Mouse (Mus musculus) heart, postnatal 0 days (tissue): ENCODE data around the gene Sfmbt1. TPM values are rescaled to one million over a fixed set of nuclear protein-coding genes. Genes with fewer than 3 reads are reported as not detected.

Source experiments
- ATAC-seq: fragments of 200-750 bp; cut with Nextera tagmentation; 2 replicates; pipeline ENCODE4 v1.8.0; 2017; ENCODE audit warnings: low read depth, moderate number of reproducible peaks, moderate library complexity; ENCODE audit not compliant: insufficient read depth
- DNase-seq: peaks from one replicate; pipeline ENCODE4 v3.0.0-alpha.2; 2016; ENCODE audit warnings: low spot score
- H3K27ac ChIP-seq: fragments of 300-500 bp; sonication (generic); 2 replicates; pipeline ENCODE4 v1.5.1; 2014; ENCODE audit warnings: low read depth, mild to moderate bottlenecking
- H3K27me3 ChIP-seq: fragments of 300-500 bp; sonication (generic); 2 replicates; pipeline ENCODE4 v1.6.1; 2014; ENCODE audit warnings: low read length, mixed read lengths; ENCODE audit not compliant: control insufficient read depth, insufficient read depth
- H3K36me3 ChIP-seq: fragments of 300-500 bp; sonication (generic); replicated peaks from 2 replicates; pipeline ENCODE4 v1.6.1; 2014; ENCODE audit warnings: low read length, mixed read lengths; ENCODE audit not compliant: control insufficient read depth, insufficient read depth
- H3K4me1 ChIP-seq: fragments of 300-500 bp; sonication (generic); 2 replicates; pipeline ENCODE4 v1.6.1; 2014; ENCODE audit warnings: antibody characterized with exemption; ENCODE audit not compliant: control insufficient read depth, insufficient read depth
- H3K4me2 ChIP-seq: fragments of 300-500 bp; sonication (generic); 2 replicates; pipeline ENCODE4 v1.6.1; 2014; ENCODE audit warnings: low read depth, mild to moderate bottlenecking, low read length, moderate library complexity
- H3K4me3 ChIP-seq: fragments of 300-500 bp; sonication (generic); 2 replicates; pipeline ENCODE4 v1.5.1; 2014; ENCODE audit warnings: low read depth, low read length
- H3K9ac ChIP-seq: fragments of 300-500 bp; sonication (generic); replicated peaks from 2 replicates; pipeline ENCODE4 v1.6.1; 2014; ENCODE audit warnings: low read depth, low read length, mixed read lengths
- H3K9me3 ChIP-seq: fragments of 300-500 bp; sonication (generic); replicated peaks from 2 replicates; pipeline ENCODE4 v1.6.1; 2016; ENCODE audit warnings: low read length; ENCODE audit not compliant: control insufficient read depth
- CTCF ChIP-seq: IDR thresholded peaks from 2 replicates; pipeline ENCODE4 v1.5.1; 2016; ENCODE audit warnings: antibody characterized with exemption, control low read depth, low read depth
- EP300 ChIP-seq: IDR thresholded peaks from 2 replicates; pipeline ENCODE4 v1.6.1; 2016; ENCODE audit warnings: antibody characterized with exemption, low read depth
- WGBS: fragments of 180-500 bp; shearing (Covaris S2); extraction: QIAGEN DNeasy Blood & Tissue Kit; methylation state at CpG from one replicate; pipeline ENCODE4 v1.1.7; 2014; 5-methylcytosine and 5-hydroxymethylcytosine counted together
- polyA plus RNA-seq: library from polyadenylated mRNA; unstranded; fragments of >200 nt; fragmentation: Nextera tagmentation; extraction: Ambion mirVana; gene quantifications from 2 replicates; pipeline ENCODE4 v1.2.1, GENCODE M21; 2015
- total RNA-seq: library from RNA; depleted of rRNA; stranded (reverse); fragments of >200 nt; gene quantifications from 2 replicates; pipeline ENCODE4 v1.2.3, GENCODE M21; 2014; ENCODE audit warnings: low replicate concordance

Sfmbt1 gene
- total and polyA plus RNA-seq, 2 experiments from 2014 or later = 1.8 to 7.6 TPM

- ATAC-seq (no peak), DNase-seq (no peak)
- H3K4me1 ChIP-seq = no peaks in the 10 kb centered on the region
- no peaks in the 10 kb centered on the region for H3K9me3 ChIP-seq
- no peak for TF ChIP-seq EP300
- TF ChIP-seq CTCF = no peak
- H3K27ac ChIP-seq = no peak overlapping the region
- H3K4me2 ChIP-seq = no peak overlapping the region
- no peak overlapping the region for H3K4me3 ChIP-seq
- H3K36me3 ChIP-seq = no peaks in the 10 kb centered on the region
- no peaks in the 10 kb centered on the region for H3K27me3 ChIP-seq
- 79% methylated on average over 1 of the region's 1 CpGs for WGBS
- H3K9ac ChIP-seq = no peak overlapping the region
Observed at GRCm38 (mm10) chr14:30761211-30761610, 46.6 kb downstream of the Sfmbt1 start.

DNA sequence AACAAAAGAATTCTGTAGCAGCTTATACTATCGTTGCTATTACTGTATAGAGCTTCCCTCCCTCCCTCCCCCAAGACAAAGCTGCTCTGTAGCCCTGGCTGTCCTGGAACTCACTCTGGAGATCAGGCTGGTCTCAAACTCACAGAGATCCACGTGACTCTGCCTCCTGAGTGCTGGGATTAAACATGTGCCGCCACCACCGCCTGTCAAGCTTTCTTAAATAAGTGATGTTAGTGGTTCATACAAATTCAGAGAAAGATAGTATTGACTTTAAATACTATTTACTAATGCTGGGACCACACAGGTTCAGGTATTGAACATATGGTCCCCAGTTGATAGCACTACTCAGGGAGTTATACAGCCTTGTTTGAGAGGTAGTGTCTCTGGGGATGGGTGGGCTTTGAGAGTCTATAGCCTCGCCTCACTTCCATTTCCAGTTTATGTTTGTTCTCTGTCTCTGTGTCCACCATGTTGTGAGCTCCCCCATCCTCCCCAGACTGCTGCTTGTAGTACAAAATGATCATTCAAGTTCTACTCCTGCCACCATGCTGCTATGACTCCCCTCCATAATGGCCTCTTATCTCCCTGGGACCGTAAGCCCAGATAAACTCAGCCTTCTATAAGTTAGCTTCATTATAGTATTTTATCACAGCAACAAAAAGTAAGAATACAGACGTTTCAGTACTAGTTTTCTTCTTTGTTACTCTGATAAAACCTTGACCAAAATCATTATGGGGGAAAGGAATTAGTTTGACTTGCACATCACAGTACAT is 47.7 kb downstream of the Sfmbt1 start:
- Histone ChIP-seq H3K27me3 (no peaks in the 10 kb centered on the region), H3K36me3 (no peaks in the 10 kb centered on the region), H3K4me3 (no peak overlapping the region), H3K27ac (no peak overlapping the region), H3K9ac (no peak overlapping the region), H3K9me3 (no peaks in the 10 kb centered on the region), H3K4me1 (no peaks in the 10 kb centered on the region), H3K4me2 (no peak overlapping the region)
- ATAC-seq = no peak
- no peak for DNase-seq
- 83% methylated on average over 7 of the region's 7 CpGs for WGBS
- TF ChIP-seq EP300 (no peak), CTCF (no peak)

GRCm38 (mm10) chr14:30762904-30763568 is 48.4 kb downstream of the Sfmbt1 start:
- Histone ChIP-seq H3K36me3 (no peaks in the 10 kb centered on the region), H3K9me3 (no peaks in the 10 kb centered on the region), H3K27ac (no peak overlapping the region), H3K4me3 (no peak overlapping the region), H3K9ac (no peak overlapping the region), H3K27me3 (no peaks in the 10 kb centered on the region), H3K4me2 (no peak overlapping the region), H3K4me1 (no peaks in the 10 kb centered on the region)
- ATAC-seq (no peak), DNase-seq (no peak)
- 78% methylated on average over 5 of the region's 5 CpGs for WGBS
- TF ChIP-seq CTCF (no peak), EP300 (no peak)

DNA sequence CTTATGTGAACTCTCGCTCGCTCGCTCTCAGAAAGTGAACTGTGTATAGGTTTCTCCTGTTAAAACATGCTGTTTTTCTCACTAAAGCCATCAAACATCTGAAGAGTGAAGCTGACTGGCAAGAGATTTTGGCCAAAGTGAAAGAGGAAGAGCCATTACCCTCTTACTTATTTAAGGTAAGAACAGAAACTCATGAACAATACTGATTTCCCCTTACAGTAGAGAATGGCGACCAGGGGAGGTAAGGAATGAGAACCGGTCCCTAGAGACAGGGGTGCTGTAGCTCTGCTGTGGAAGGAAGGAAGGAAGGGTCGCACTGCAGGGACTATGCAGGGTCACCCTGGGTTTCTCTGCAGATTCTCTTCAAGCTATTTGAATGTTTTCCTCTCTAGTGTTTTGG is 70.0 kb downstream of the Sfmbt1 start:
- Histone ChIP-seq H3K27ac (no peak overlapping the region), H3K4me2 (no peak overlapping the region), H3K9ac (no peak overlapping the region), H3K4me3 (no peak overlapping the region), H3K27me3 (no peaks in the 10 kb centered on the region), H3K4me1 (no peaks in the 10 kb centered on the region), H3K9me3 (no peaks in the 10 kb centered on the region), H3K36me3 (peaks cover 27% of the 10 kb centered on the region)
- WGBS = 83% methylated on average over 6 of the region's 6 CpGs
- TF ChIP-seq CTCF = no peak
- no peak for DNase-seq
- no peak for ATAC-seq

DNA sequence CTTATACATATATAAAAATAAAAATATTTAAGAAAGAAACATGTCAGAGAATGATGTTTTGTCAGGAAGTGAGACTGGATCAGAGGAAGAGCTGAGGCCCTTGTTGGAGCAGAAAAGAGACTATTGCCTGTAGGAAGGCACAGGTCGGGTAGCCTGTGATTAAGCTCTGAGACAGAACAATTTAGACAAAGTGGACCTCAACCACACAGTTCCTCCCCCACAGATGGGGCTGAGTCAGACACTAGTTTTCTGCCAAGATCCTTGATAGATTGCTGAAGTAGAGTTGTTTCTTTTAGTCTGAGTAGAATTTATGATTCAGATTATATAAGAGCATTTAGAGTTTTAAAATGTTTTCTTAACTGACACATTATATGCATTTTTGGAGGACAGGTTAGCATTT is 74.8 kb downstream of the Sfmbt1 start:
- H3K9ac ChIP-seq = no peak overlapping the region
- no peak for ATAC-seq
- no peak for TF ChIP-seq CTCF
- H3K36me3 ChIP-seq = peaks cover 27% of the 10 kb centered on the region
- H3K4me1 ChIP-seq = no peaks in the 10 kb centered on the region
- no peaks in the 10 kb centered on the region for H3K27me3 ChIP-seq
- no peak overlapping the region for H3K4me3 ChIP-seq
- no peak for DNase-seq
- H3K9me3 ChIP-seq = no peaks in the 10 kb centered on the region
- WGBS = 36% methylated on average over 1 of the region's 1 CpGs
- no peak overlapping the region for H3K27ac ChIP-seq
- no peak overlapping the region for H3K4me2 ChIP-seq
